Mouse (Mus musculus) stomach, embryonic 14.5 days (tissue): ENCODE results near the gene Ankrd22. TPM values are rescaled to one million over a fixed set of nuclear protein-coding genes. Genes with fewer than 3 reads are reported as not detected.
A peak's percentile ranks its signal among the peaks of the same experiment; 100 is the strongest.
"Not testable (repeated sequence)": the region's sequence is repeated elsewhere in the genome, so short reads cannot be mapped to it uniquely, and the experiment has no call there.

Experiments used
- ATAC-seq: fragments of 200-750 bp; cut with Nextera tagmentation; 2 replicates; pipeline ENCODE4 v1.8.0; 2017; ENCODE audit warnings: low read depth, moderate TSS enrichment; ENCODE audit not compliant: insufficient number of reproducible peaks, insufficient read depth, low FRiP score
- H3K27ac ChIP-seq: fragments of 300-500 bp; sonication (generic); 2 replicates; pipeline ENCODE4 v1.5.1; 2014; ENCODE audit warnings: mild to moderate bottlenecking, low read length, moderate library complexity, mixed read lengths
- H3K27me3 ChIP-seq: fragments of 300-500 bp; sonication (generic); 2 replicates; pipeline ENCODE4 v1.6.1; 2014; ENCODE audit warnings: low read length, control low read depth, mixed read lengths; ENCODE audit not compliant: control insufficient read depth, insufficient read depth
- H3K36me3 ChIP-seq: fragments of 300-500 bp; sonication (generic); 2 replicates; pipeline ENCODE4 v1.6.1; 2014; ENCODE audit warnings: mild to moderate bottlenecking, control low read depth, low read length, moderate library complexity, mixed read lengths; ENCODE audit not compliant: control insufficient read depth, insufficient read depth
- H3K4me1 ChIP-seq: fragments of 300-500 bp; sonication (generic); 2 replicates; pipeline ENCODE4 v1.6.1; 2014; ENCODE audit warnings: low read length, control low read depth, mixed read lengths; ENCODE audit not compliant: control insufficient read depth, insufficient read depth
- H3K4me2 ChIP-seq: fragments of 300-500 bp; sonication (generic); replicated peaks from 2 replicates; pipeline ENCODE4 v1.6.1; 2014; ENCODE audit warnings: low read depth, low read length, control low read depth
- H3K4me3 ChIP-seq: fragments of 300-500 bp; sonication (generic); 2 replicates; pipeline ENCODE4 v1.5.1; 2014; ENCODE audit warnings: low read depth, low read length, control low read depth
- H3K9ac ChIP-seq: fragments of 300-500 bp; sonication (generic); replicated peaks from 2 replicates; pipeline ENCODE4 v1.6.1; 2014; ENCODE audit warnings: low read depth, mild to moderate bottlenecking, control low read depth, low read length, moderate library complexity, mixed read lengths
- H3K9me3 ChIP-seq: fragments of 300-500 bp; sonication (generic); 2 replicates; pipeline ENCODE4 v1.6.1; 2016; ENCODE audit warnings: low read depth, low read length, control low read depth; ENCODE audit not compliant: control insufficient read depth
- WGBS: fragments of 180-500 bp; shearing (Covaris S2); extraction: QIAGEN DNeasy Blood & Tissue Kit; methylation state at CpG from one replicate; pipeline ENCODE4 v1.1.7; 2014; 5-methylcytosine and 5-hydroxymethylcytosine counted together
- polyA plus RNA-seq: library from polyadenylated mRNA; unstranded; fragments of >200 nt; fragmentation: Nextera tagmentation; extraction: Ambion mirVana; gene quantifications from 2 replicates; pipeline ENCODE4 v1.2.1, GENCODE M21; 2014

Ankrd22 gene
- polyA plus RNA-seq, 1 experiment from 2014 or later, result 3.5 TPM

- H3K4me2 ChIP-seq, ATAC-seq, H3K4me1 ChIP-seq, H3K27ac ChIP-seq, H3K9me3 ChIP-seq, H3K27me3 ChIP-seq, H3K4me3 ChIP-seq, H3K9ac ChIP-seq, H3K36me3 ChIP-seq: not testable (repeated sequence)
- 79% methylated on average over 4 of the region's 4 CpGs for WGBS
These were observed 40.3 kb upstream of the Ankrd22 start for GRCm38 (mm10) chr19:34206128-34206527.

GRCm38 (mm10) chr19:34202668-34203067, 36.8 kb upstream of the Ankrd22 start:
- Histone ChIP-seq H3K27me3 (no peaks in the 10 kb centered on the region), H3K4me3 (no peak overlapping the region), H3K9me3 (no peaks in the 10 kb centered on the region), H3K4me1 (no peaks in the 10 kb centered on the region), H3K36me3 (no peaks in the 10 kb centered on the region), H3K27ac (no peak overlapping the region), H3K9ac (no peak overlapping the region), H3K4me2 (no peak overlapping the region)
- no peak for ATAC-seq
- 77% methylated on average over 2 of the region's 2 CpGs for WGBS

- Histone ChIP-seq H3K9me3 (no peaks in the 10 kb centered on the region), H3K27me3 (no peaks in the 10 kb centered on the region), H3K27ac (no peak overlapping the region), H3K4me2 (no peak overlapping the region), H3K9ac (no peak overlapping the region), H3K4me3 (no peak overlapping the region), H3K4me1 (no peaks in the 10 kb centered on the region), H3K36me3 (no peaks in the 10 kb centered on the region)
- WGBS, result 51% methylated on average over 2 of the region's 2 CpGs
- no peak for ATAC-seq
These were observed 33.6 kb upstream of the Ankrd22 start for GRCm38 (mm10) chr19:34199488-34199887.

GRCm38 (mm10) chr19:34198901-34199300, 33.0 kb upstream of the Ankrd22 start:
- no peak for ATAC-seq
- WGBS, result 75% methylated on average over 4 of the region's 4 CpGs
- Histone ChIP-seq H3K9ac (no peak overlapping the region), H3K4me3 (no peak overlapping the region), H3K9me3 (no peaks in the 10 kb centered on the region), H3K36me3 (no peaks in the 10 kb centered on the region), H3K4me1 (no peaks in the 10 kb centered on the region), H3K27me3 (no peaks in the 10 kb centered on the region), H3K4me2 (no peak overlapping the region), H3K27ac (no peak overlapping the region)

GRCm38 (mm10) chr19:34198066-34198465, 32.2 kb upstream of the Ankrd22 start:
- Histone ChIP-seq H3K9me3 (no peaks in the 10 kb centered on the region), H3K4me2 (no peak overlapping the region), H3K36me3 (no peaks in the 10 kb centered on the region), H3K4me3 (no peak overlapping the region), H3K27me3 (no peaks in the 10 kb centered on the region), H3K9ac (no peak overlapping the region), H3K27ac (no peak overlapping the region), H3K4me1 (peaks cover 4% of the 10 kb centered on the region; the same call in 1 of the 2 replicates)
- WGBS, result 86% methylated on average over 1 of the region's 1 CpGs
- no peak for ATAC-seq

GRCm38 (mm10) chr19:34195031-34195430, 29.2 kb upstream of the Ankrd22 start:
- WGBS, result 43% methylated on average over 2 of the region's 2 CpGs
- H3K9ac ChIP-seq, result no peak overlapping the region
- no peak for ATAC-seq
- no peak overlapping the region for H3K27ac ChIP-seq
- H3K4me1 ChIP-seq, result peaks cover 4% of the 10 kb centered on the region; the same call in 1 of the 2 replicates
- no peak overlapping the region for H3K4me2 ChIP-seq
- H3K9me3 ChIP-seq, result no peaks in the 10 kb centered on the region
- H3K36me3 ChIP-seq, result no peaks in the 10 kb centered on the region
- H3K4me3 ChIP-seq, result no peak overlapping the region
- no peaks in the 10 kb centered on the region for H3K27me3 ChIP-seq

- H3K9ac ChIP-seq, result no peak overlapping the region
- ATAC-seq, result no peak
- no peak overlapping the region for H3K4me2 ChIP-seq
- H3K27ac ChIP-seq, result no peak overlapping the region
- H3K27me3 ChIP-seq, result no peaks in the 10 kb centered on the region
- H3K4me3 ChIP-seq, result 0 out of 2 replicates have a peak overlapping the region, but pooled peaks have one; percentile 52
- H3K9me3 ChIP-seq, result no peaks in the 10 kb centered on the region
- H3K4me1 ChIP-seq, result peaks cover 4% of the 10 kb centered on the region; the same call in 1 of the 2 replicates
- no peaks in the 10 kb centered on the region for H3K36me3 ChIP-seq
- 92% methylated on average over 6 of the region's 6 CpGs for WGBS
These were observed 28.4 kb upstream of the Ankrd22 start for GRCm38 (mm10) chr19:34194132-34194745.

GRCm38 (mm10) chr19:34193683-34194082, 27.8 kb upstream of the Ankrd22 start:
- no peak for ATAC-seq
- peak overlapping the region; percentile 52; the same call in 1 of the 2 replicates for H3K4me3 ChIP-seq

GRCm38 (mm10) chr19:34193149-34193548, 27.3 kb upstream of the Ankrd22 start:
- Histone ChIP-seq H3K27me3 (no peaks in the 10 kb centered on the region), H3K4me2 (peak overlapping the region; percentile 70), H3K9me3 (no peaks in the 10 kb centered on the region), H3K9ac (no peak overlapping the region), H3K27ac (no peak overlapping the region), H3K4me1 (peaks cover 4% of the 10 kb centered on the region; the same call in 1 of the 2 replicates), H3K4me3 (peak overlapping the region; percentile 52), H3K36me3 (no peaks in the 10 kb centered on the region)
- 2% methylated on average over 9 of the region's 9 CpGs for WGBS
- no peak for ATAC-seq

More at GRCm38 (mm10) chr19:34193683-34194082, 27.8 kb upstream of the Ankrd22 start:
- Histone ChIP-seq H3K36me3 (no peaks in the 10 kb centered on the region), H3K4me2 (peak overlapping the region; percentile 70), H3K27me3 (no peaks in the 10 kb centered on the region), H3K27ac (no peak overlapping the region), H3K4me1 (peaks cover 4% of the 10 kb centered on the region; the same call in 1 of the 2 replicates), H3K9me3 (no peaks in the 10 kb centered on the region), H3K9ac (no peak overlapping the region)
- 61% methylated on average over 9 of the region's 9 CpGs for WGBS
